Mouse (Mus musculus) stomach, embryonic 14.5 days (tissue): ENCODE measurements around the gene Ptpn11. TPM values are rescaled to one million over a fixed set of nuclear protein-coding genes. Genes with fewer than 3 reads are reported as not detected.

Experiments
- ATAC-seq: fragments of 200-750 bp; cut with Nextera tagmentation; 2 replicates; pipeline ENCODE4 v1.8.0; 2017; ENCODE audit warnings: low read depth, moderate TSS enrichment; ENCODE audit not compliant: insufficient number of reproducible peaks, insufficient read depth, low FRiP score
- H3K27ac ChIP-seq: fragments of 300-500 bp; sonication (generic); 2 replicates; pipeline ENCODE4 v1.5.1; 2014; ENCODE audit warnings: mild to moderate bottlenecking, low read length, moderate library complexity, mixed read lengths
- H3K27me3 ChIP-seq: fragments of 300-500 bp; sonication (generic); 2 replicates; pipeline ENCODE4 v1.6.1; 2014; ENCODE audit warnings: low read length, control low read depth, mixed read lengths; ENCODE audit not compliant: control insufficient read depth, insufficient read depth
- H3K36me3 ChIP-seq: fragments of 300-500 bp; sonication (generic); 2 replicates; pipeline ENCODE4 v1.6.1; 2014; ENCODE audit warnings: mild to moderate bottlenecking, control low read depth, low read length, moderate library complexity, mixed read lengths; ENCODE audit not compliant: control insufficient read depth, insufficient read depth
- H3K4me1 ChIP-seq: fragments of 300-500 bp; sonication (generic); 2 replicates; pipeline ENCODE4 v1.6.1; 2014; ENCODE audit warnings: low read length, control low read depth, mixed read lengths; ENCODE audit not compliant: control insufficient read depth, insufficient read depth
- H3K4me2 ChIP-seq: fragments of 300-500 bp; sonication (generic); replicated peaks from 2 replicates; pipeline ENCODE4 v1.6.1; 2014; ENCODE audit warnings: low read depth, low read length, control low read depth
- H3K4me3 ChIP-seq: fragments of 300-500 bp; sonication (generic); 2 replicates; pipeline ENCODE4 v1.5.1; 2014; ENCODE audit warnings: low read depth, low read length, control low read depth
- H3K9ac ChIP-seq: fragments of 300-500 bp; sonication (generic); replicated peaks from 2 replicates; pipeline ENCODE4 v1.6.1; 2014; ENCODE audit warnings: low read depth, mild to moderate bottlenecking, control low read depth, low read length, moderate library complexity, mixed read lengths
- H3K9me3 ChIP-seq: fragments of 300-500 bp; sonication (generic); 2 replicates; pipeline ENCODE4 v1.6.1; 2016; ENCODE audit warnings: low read depth, low read length, control low read depth; ENCODE audit not compliant: control insufficient read depth
- WGBS: fragments of 180-500 bp; shearing (Covaris S2); extraction: QIAGEN DNeasy Blood & Tissue Kit; methylation state at CpG from one replicate; pipeline ENCODE4 v1.1.7; 2014; 5-methylcytosine and 5-hydroxymethylcytosine counted together
- polyA plus RNA-seq: library from polyadenylated mRNA; unstranded; fragments of >200 nt; fragmentation: Nextera tagmentation; extraction: Ambion mirVana; gene quantifications from 2 replicates; pipeline ENCODE4 v1.2.1, GENCODE M21; 2014

Ptpn11 gene
- polyA plus RNA-seq, 1 experiment from 2014 or later = 28.3 TPM

GRCm38 (mm10) chr5:121124208-121125185, 66.7 kb downstream of the Ptpn11 start:
- Histone ChIP-seq H3K27me3 (no peaks in the 10 kb centered on the region), H3K27ac (no peak overlapping the region), H3K9me3 (no peaks in the 10 kb centered on the region), H3K4me1 (no peaks in the 10 kb centered on the region), H3K4me3 (no peak overlapping the region), H3K36me3 (0 out of 2 replicates have a peak, but pooled peaks cover under 1% of the 10 kb centered on the region), H3K9ac (no peak overlapping the region), H3K4me2 (no peak overlapping the region)
- ATAC-seq = no peak
- WGBS = 71% methylated on average over 5 of the region's 5 CpGs

GRCm38 (mm10) chr5:121123399-121123798, 67.8 kb downstream of the Ptpn11 start:
- H3K4me2 ChIP-seq = no peak overlapping the region
- H3K9me3 ChIP-seq = no peaks in the 10 kb centered on the region
- no peak overlapping the region for H3K27ac ChIP-seq
- no peaks in the 10 kb centered on the region for H3K36me3 ChIP-seq
- no peaks in the 10 kb centered on the region for H3K4me1 ChIP-seq
- H3K27me3 ChIP-seq = no peaks in the 10 kb centered on the region
- ATAC-seq = no peak
- no peak overlapping the region for H3K9ac ChIP-seq
- H3K4me3 ChIP-seq = no peak overlapping the region
- whole genome bisulfite sequencing = 72% methylated on average over 5 of the region's 5 CpGs

- no peak for ATAC-seq
- Histone ChIP-seq H3K9me3 (no peaks in the 10 kb centered on the region), H3K4me1 (no peaks in the 10 kb centered on the region), H3K36me3 (no peaks in the 10 kb centered on the region), H3K9ac (no peak overlapping the region), H3K4me3 (no peak overlapping the region), H3K4me2 (no peak overlapping the region), H3K27ac (no peak overlapping the region), H3K27me3 (no peaks in the 10 kb centered on the region)
- 70% methylated on average over 3 of the region's 3 CpGs for WGBS
Observed at GRCm38 (mm10) chr5:121122577-121122976, 68.6 kb downstream of the Ptpn11 start.

GRCm38 (mm10) chr5:121122036-121122435, 69.2 kb downstream of the Ptpn11 start:
- H3K4me1 ChIP-seq = no peaks in the 10 kb centered on the region
- no peak overlapping the region for H3K27ac ChIP-seq
- ATAC-seq = no peak
- H3K9ac ChIP-seq = no peak overlapping the region
- H3K4me2 ChIP-seq = no peak overlapping the region
- H3K9me3 ChIP-seq = no peaks in the 10 kb centered on the region
- H3K4me3 ChIP-seq = no peak overlapping the region
- WGBS = 90% methylated on average over 3 of the region's 3 CpGs
- H3K27me3 ChIP-seq = no peaks in the 10 kb centered on the region
- H3K36me3 ChIP-seq = no peaks in the 10 kb centered on the region

- Histone ChIP-seq H3K9me3 (no peaks in the 10 kb centered on the region), H3K27me3 (no peaks in the 10 kb centered on the region), H3K9ac (no peak overlapping the region), H3K36me3 (no peaks in the 10 kb centered on the region), H3K4me2 (no peak overlapping the region), H3K4me1 (no peaks in the 10 kb centered on the region), H3K4me3 (no peak overlapping the region), H3K27ac (no peak overlapping the region)
- WGBS = 75% methylated on average over 13 of the region's 13 CpGs
- no peak for ATAC-seq
Observed at GRCm38 (mm10) chr5:121119331-121120034, 71.7 kb downstream of the Ptpn11 start.

GRCm38 (mm10) chr5:121118345-121118744, 72.9 kb downstream of the Ptpn11 start:
- Histone ChIP-seq H3K9ac (no peak overlapping the region), H3K4me3 (no peak overlapping the region), H3K27me3 (no peaks in the 10 kb centered on the region), H3K36me3 (no peaks in the 10 kb centered on the region), H3K4me1 (no peaks in the 10 kb centered on the region), H3K27ac (no peak overlapping the region), H3K4me2 (no peak overlapping the region), H3K9me3 (no peaks in the 10 kb centered on the region)
- ATAC-seq = no peak
- 31% methylated on average over 4 of the region's 4 CpGs for WGBS

- ATAC-seq = no peak
- WGBS = 64% methylated on average over 3 of the region's 3 CpGs
- Histone ChIP-seq H3K36me3 (no peaks in the 10 kb centered on the region), H3K9ac (no peak overlapping the region), H3K4me1 (no peaks in the 10 kb centered on the region), H3K4me3 (no peak overlapping the region), H3K4me2 (no peak overlapping the region), H3K27me3 (no peaks in the 10 kb centered on the region), H3K9me3 (no peaks in the 10 kb centered on the region), H3K27ac (no peak overlapping the region)
Observed at GRCm38 (mm10) chr5:121116941-121117340, 74.3 kb downstream of the Ptpn11 start.

- H3K27me3 ChIP-seq = no peaks in the 10 kb centered on the region
- no peaks in the 10 kb centered on the region for H3K9me3 ChIP-seq
- H3K4me3 ChIP-seq = no peak overlapping the region
- no peak overlapping the region for H3K4me2 ChIP-seq
- no peak overlapping the region for H3K9ac ChIP-seq
- H3K27ac ChIP-seq = no peak overlapping the region
- WGBS = 58% methylated on average over 8 of the region's 8 CpGs
- ATAC-seq = no peak
- no peaks in the 10 kb centered on the region for H3K36me3 ChIP-seq
- no peaks in the 10 kb centered on the region for H3K4me1 ChIP-seq
Observed at GRCm38 (mm10) chr5:121115391-121116157, 75.6 kb downstream of the Ptpn11 start.
